In the genomic region with DNA sequence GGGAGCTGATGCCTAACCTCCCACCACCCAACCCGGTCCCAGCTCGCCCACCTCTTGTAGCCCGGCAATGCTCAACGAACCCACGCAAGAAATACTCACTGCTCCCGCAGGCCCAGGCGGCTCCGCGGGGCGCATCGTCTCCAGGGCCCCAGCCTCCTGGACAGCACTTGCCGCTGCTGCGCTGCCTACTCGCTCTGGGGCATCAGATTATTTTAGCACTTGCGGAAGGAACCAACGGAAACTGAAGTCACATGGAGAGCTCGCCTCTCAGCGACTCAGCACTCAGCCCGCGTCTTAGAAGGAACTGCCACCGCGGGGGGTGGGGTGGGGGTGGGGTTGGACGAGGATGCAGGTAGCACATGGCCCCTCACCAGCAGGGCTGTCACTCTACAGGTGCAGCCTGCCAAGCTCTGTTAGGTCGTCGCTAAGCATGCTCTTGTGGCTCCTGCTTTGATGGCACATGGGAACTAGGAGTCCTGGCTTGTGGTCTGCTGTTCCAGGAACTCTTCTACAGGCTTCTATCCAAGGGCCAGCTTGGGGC, we compare ENCODE assay signal across 8 mouse cellular contexts. TPM values are rescaled to one million over a fixed set of nuclear protein-coding genes. Genes with fewer than 3 reads are reported as not detected.
A peak's percentile ranks its signal among the peaks of the same experiment; 100 is the strongest.
DNase-seq lines count a peak whose midpoint lies in the region; ATAC-seq and TF ChIP-seq lines count a peak whose summit lies in the region.

A gene (minus strand): TSS at position 314 of the 541 bp plus-strand sequence.

- peaks cover 90% of the 10 kb centered on the region for H3K79me2 ChIP-seq in macrophage (ENCODE audit: inconsistent target)

- H3K4me2 ChIP-seq in forebrain, embryonic 11.5 days (ENCODE audit: low read depth, low read length, severe bottlenecking) = peak within 1 kb of the TSS; percentile 73

- H3K9me3 ChIP-seq in G1E (replicated peaks) = no peaks in the 10 kb centered on the region; the same call in 1 of the 2 replicates
- no peaks in the 10 kb centered on the region for H3K9me3 ChIP-seq in forebrain, embryonic 11.5 days (ENCODE audit: control insufficient read depth, low read length)

- 4% methylated on average over 25 of the region's 25 CpGs for WGBS in forebrain, embryonic 11.5 days
- WGBS in macrophage (ENCODE audit: missing documents) = under 1% methylated on average over 23 of the region's 25 CpGs

- H3K27ac ChIP-seq in forebrain, embryonic 11.5 days (ENCODE audit: low read depth, low read length) = no peak within 1 kb of the TSS
- H3K27ac ChIP-seq in left cerebral cortex, adult 2 months = peak within 1 kb of the TSS; percentile 85
- H3K27ac ChIP-seq in macrophage = peak within 1 kb of the TSS; percentile 100

- no peaks in the 10 kb centered on the region for H3K27me3 ChIP-seq in G1E (ENCODE audit: insufficient read depth, low read length)
- no peaks in the 10 kb centered on the region for H3K27me3 ChIP-seq in forebrain, embryonic 11.5 days (ENCODE audit: control insufficient read depth, insufficient read depth, low read length)

- intact Hi-C loops in left cerebral cortex, adult 2 months (cut with DNase I) = no loop called here

- DNase-seq in G1E (ENCODE audit: low spot score) = peak; percentile 72
- peak; percentile 76 for DNase-seq in c-Kit-positive CD71-negative TER-119-negative erythroid progenitor cells, embryonic 14.5 days (ENCODE audit: low read depth)
- peak; percentile 65 for DNase-seq in forebrain, embryonic 11.5 days (ENCODE audit: low spot score)
- DNase-seq in left cerebral cortex, adult 2 months (ENCODE audit: extremely low spot score in 1 of 2, low spot score in 2 of 2) = peak; percentile 63 to 66
- DNase-seq in right cerebral cortex, postnatal 25 days = peak; percentile 67
- DNase-seq in urinary bladder, postnatal 36 days (ENCODE audit: low spot score in 2 of 2) = no peak

- ATAC-seq in G1E (ENCODE audit: extremely low read depth, insufficient number of reproducible peaks, low FRiP score, poor library complexity, severe bottlenecking) = peak; percentile 79
- no peak for ATAC-seq in forebrain, embryonic 11.5 days (replicated peaks; ENCODE audit: low FRiP score)
- ATAC-seq in hematopoietic stem cell, adult 5-6 weeks (replicated peaks in 1 of 2; ENCODE audit: insufficient read depth in 1 of 2, low FRiP score in 2 of 2, low TSS enrichment in 1 of 2, low read depth in 1 of 2, poor library complexity in 2 of 2, severe bottlenecking in 2 of 2) = peak; percentile 90 to 96

- no peak for TF ChIP-seq CTCF in G1E (IDR thresholded peaks at IDR 0.05; ENCODE audit: low read depth, low read length)
- no peak for TF ChIP-seq CTCF in left cerebral cortex, adult 2 months (IDR thresholded peaks at IDR 0.05)

- H3K36me3 ChIP-seq in G1E (replicated peaks) (peaks cover 32% of the 10 kb centered on the region), macrophage (ENCODE audit: inconsistent target) (0 out of 2 replicates have a peak, but pooled peaks cover 1% of the 10 kb centered on the region)
- H3K36me3 ChIP-seq in forebrain, embryonic 11.5 days (ENCODE audit: control insufficient read depth, insufficient read depth, low read length) = no peaks in the 10 kb centered on the region

- H3K4me1 ChIP-seq in G1E (ENCODE audit: insufficient read depth, low read depth, low read length) = peaks cover 64% of the 10 kb centered on the region
- H3K4me1 ChIP-seq in forebrain, embryonic 11.5 days (replicated peaks; ENCODE audit: control insufficient read depth, insufficient read depth, low read length) = peaks cover 6% of the 10 kb centered on the region

- peak within 1 kb of the TSS; percentile 87 for H3K4me3 ChIP-seq in G1E (ENCODE audit: low read depth, low read length)
- peak within 1 kb of the TSS; percentile 30 for H3K4me3 ChIP-seq in forebrain, embryonic 11.5 days (ENCODE audit: low read depth, low read length)
- peak within 1 kb of the TSS; percentile 49 for H3K4me3 ChIP-seq in left cerebral cortex, adult 2 months
- peak within 1 kb of the TSS; percentile 97 for H3K4me3 ChIP-seq in macrophage (ENCODE audit: inconsistent target)

- peak within 1 kb of the TSS; percentile 59 for H3K9ac ChIP-seq in forebrain, embryonic 11.5 days (ENCODE audit: low read length)

RNA-seq across cellular contexts. Expression of the gene that starts here (rescaled TPM):
- total RNA-seq in G1E (2014; fragmentation: Nextera tagmentation) (88.7 and 94.5 TPM in 2 replicates), G1E (2017) (101 and 123 TPM in 2 replicates)
- polyA plus RNA-seq in G1E (2012) (104 and 127 TPM in 2 replicates), macrophage (2018) (133 to 329 TPM (median 277 TPM) in 3 replicates)
- polyA plus RNA-seq in forebrain, embryonic 11.5 days (2014; fragmentation: Nextera tagmentation; extraction: Ambion mirVana) = 6.7 and 7.5 TPM in 2 replicates
- 78.9 and 112 TPM in 2 replicates for total RNA-seq in hematopoietic stem cell, adult 5-6 weeks (2017)
- total RNA-seq in left cerebral cortex, adult 2 months (2021) = 1 to 10 TPM; 8.7 to 9.1 TPM
- 1,000 to 10,000 TPM in 3 of 26 experiments, 100 to 1,000 TPM in 23; 132 to 1,171 (median 355) TPM for total RNA-seq in macrophage (2018; cell fraction: chromatin; rRNA removed)
- total RNA-seq in macrophage (2018; cell fraction: cytosol; rRNA removed) = 100 to 1,000 TPM; 175 to 537 (median 329) TPM
- total RNA-seq in macrophage (2018; cell fraction: nucleus; rRNA removed) = 1,000 to 10,000 TPM in 5 of 26 experiments, 100 to 1,000 TPM in 21; 236 to 1,699 (median 464) TPM

Comparison
In these comparisons a context has a peak if more than half of its experiments do, and no peak if none do; other contexts are left out.
1. RNA of the gene that starts here (polyA plus RNA-seq): 133 to 329 TPM in macrophage and 104 to 127 TPM in G1E; 6.7 to 7.5 TPM in forebrain, embryonic 11.5 days; every median in the first group is over 10 times any median in the second.
2. DNase-seq: peak in G1E (single experiment), c-Kit-positive CD71-negative TER-119-negative erythroid progenitor cells, embryonic 14.5 days (single experiment), forebrain, embryonic 11.5 days (single experiment), left cerebral cortex, adult 2 months (2 of 2) and right cerebral cortex, postnatal 25 days (single experiment); none in urinary bladder, postnatal 36 days (0 of 2).
3. H3K4me3 ChIP-seq: peak in every context shown above with its lines; median percentile 97 in macrophage; 87 in G1E; 49 in left cerebral cortex, adult 2 months; 30 in forebrain, embryonic 11.5 days.